ENCODE assay signal across 19 mouse cellular contexts in the genomic region with DNA sequence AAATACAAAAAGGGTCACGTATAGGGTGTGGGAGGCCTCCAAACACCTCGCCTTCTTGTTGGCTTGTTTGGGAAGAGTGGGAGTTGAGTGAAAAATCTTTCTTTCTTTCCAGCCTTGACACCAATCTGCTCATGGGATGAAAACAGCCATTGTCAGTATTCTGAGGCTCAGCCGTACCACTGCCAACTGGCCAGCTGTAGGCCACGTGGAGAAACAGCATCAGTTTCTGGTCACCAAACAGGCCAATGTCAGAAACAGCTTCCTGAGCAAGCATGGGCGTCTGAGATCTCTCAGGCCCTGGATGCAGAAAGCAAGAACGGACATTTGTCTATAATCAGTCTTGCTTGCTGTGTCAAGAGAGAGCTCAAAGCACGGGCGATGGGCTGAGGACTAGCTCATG.
DNase-seq lines count a peak whose midpoint lies in the region; ATAC-seq and TF ChIP-seq lines count a peak whose summit lies in the region.
"Had no signal": no experiment of that assay in that cellular context is flagged by ENCODE, and none has a peak within 500 bp of the region (broad histone marks: within the 10 kb centered on the region; RNA-seq: fewer than 3 reads in every experiment).

No protein-coding gene starts in this region.

- no peak for TF ChIP-seq CTCF in lung, adult 2 months (IDR thresholded peaks at IDR 0.05; ENCODE audit: insufficient read depth, low read length)
- no peak for TF ChIP-seq CTCF in forebrain, postnatal 0 days (IDR thresholded peaks at IDR 0.05; ENCODE audit: low read depth)

- H3K36me3 ChIP-seq in heart, embryonic 12.5 days: no peaks in the 10 kb centered on the region
- H3K36me3 ChIP-seq in lung, embryonic 16.5 days (ENCODE audit: control insufficient read depth, insufficient read depth, low read length): no peaks in the 10 kb centered on the region
- no peaks in the 10 kb centered on the region for H3K36me3 ChIP-seq in forebrain, postnatal 0 days (ENCODE audit: insufficient read depth)
- H3K36me3 ChIP-seq: embryonic facial prominence, embryonic 10.5 days; heart, embryonic 15.5 days; hindbrain, embryonic 13.5 days had no signal

- intact Hi-C loops in heart, postnatal 25 days (cut with DNase I): no loop called here

- WGBS in heart, embryonic 12.5 days: 82% methylated on average over 8 of the region's 8 CpGs
- WGBS in lung, embryonic 16.5 days: 62% methylated on average over 8 of the region's 8 CpGs
- 72% methylated on average over 8 of the region's 8 CpGs for WGBS in lung, adult 2 months
- WGBS in forebrain, postnatal 0 days: 86% methylated on average over 8 of the region's 8 CpGs

- no peak overlapping the region for H3K4me2 ChIP-seq in heart, embryonic 12.5 days
- no peak overlapping the region for H3K4me2 ChIP-seq in lung, embryonic 16.5 days (ENCODE audit: low read depth, low read length)
- no peak overlapping the region for H3K4me2 ChIP-seq in forebrain, postnatal 0 days (ENCODE audit: low read depth)
- H3K4me2 ChIP-seq: forebrain, embryonic 13.5 days; heart, embryonic 15.5 days; hindbrain, embryonic 13.5 days had no signal

- H3K9me3 ChIP-seq in heart, embryonic 12.5 days (replicated peaks): no peaks in the 10 kb centered on the region
- H3K9me3 ChIP-seq in lung, embryonic 16.5 days (ENCODE audit: control insufficient read depth, low read length): no peaks in the 10 kb centered on the region
- no peaks in the 10 kb centered on the region for H3K9me3 ChIP-seq in forebrain, postnatal 0 days (ENCODE audit: low read length)
- H3K9me3 ChIP-seq: embryonic facial prominence, embryonic 10.5 days; forebrain, embryonic 13.5 days; heart, embryonic 15.5 days; hindbrain, embryonic 13.5 days had no signal

- no peak overlapping the region for H3K9ac ChIP-seq in heart, embryonic 12.5 days
- no peak overlapping the region for H3K9ac ChIP-seq in lung, embryonic 16.5 days (ENCODE audit: low read length)
- H3K9ac ChIP-seq in forebrain, postnatal 0 days: no peak overlapping the region
- H3K9ac ChIP-seq: forebrain, embryonic 13.5 days; heart, embryonic 15.5 days; hindbrain, embryonic 13.5 days had no signal

- no peaks in the 10 kb centered on the region for H3K27me3 ChIP-seq in heart, embryonic 12.5 days (replicated peaks)
- no peaks in the 10 kb centered on the region for H3K27me3 ChIP-seq in lung, embryonic 16.5 days (ENCODE audit: control insufficient read depth, insufficient read depth, low read depth, low read length)
- no peaks in the 10 kb centered on the region for H3K27me3 ChIP-seq in forebrain, postnatal 0 days (ENCODE audit: insufficient read depth, low read length)
- H3K27me3 ChIP-seq: CH12.LX; heart, embryonic 15.5 days; hindbrain, embryonic 13.5 days; Patski had no signal

- H3K27ac ChIP-seq in heart, embryonic 12.5 days (ENCODE audit: poor library complexity, severe bottlenecking): no peak overlapping the region
- H3K27ac ChIP-seq in lung, embryonic 16.5 days (ENCODE audit: low read length): peak overlapping the region; percentile 3; the same call in 1 of the 2 replicates
- no peak overlapping the region for H3K27ac ChIP-seq in forebrain, postnatal 0 days (ENCODE audit: low read depth, low read length)
- H3K27ac ChIP-seq: embryonic facial prominence, embryonic 10.5 days; forebrain, embryonic 13.5 days; gastrocnemius, adult 2 months; heart, embryonic 15.5 days; hindbrain, embryonic 13.5 days; hindbrain, postnatal 0 days had no signal

- H3K4me3 ChIP-seq in heart, embryonic 12.5 days: no peak overlapping the region
- H3K4me3 ChIP-seq in lung, embryonic 16.5 days (ENCODE audit: low read length): no peak overlapping the region
- no peak overlapping the region for H3K4me3 ChIP-seq in lung, adult 2 months (replicated peaks; ENCODE audit: extremely low read depth, low read depth, low read length)
- H3K4me3 ChIP-seq in forebrain, postnatal 0 days (ENCODE audit: low read depth, low read length): no peak overlapping the region
- H3K4me3 ChIP-seq: embryonic facial prominence, embryonic 10.5 days; forebrain, embryonic 13.5 days; gastrocnemius, adult 2 months; heart, embryonic 15.5 days; hindbrain, embryonic 13.5 days had no signal

- peaks cover 29% of the 10 kb centered on the region for H3K4me1 ChIP-seq in heart, embryonic 12.5 days (replicated peaks)
- peaks cover 37% of the 10 kb centered on the region for H3K4me1 ChIP-seq in lung, embryonic 16.5 days (replicated peaks; ENCODE audit: control insufficient read depth, insufficient read depth, low read length)
- H3K4me1 ChIP-seq in lung, adult 2 months (ENCODE audit: control insufficient read depth, insufficient read depth, low read length): peaks cover 6% of the 10 kb centered on the region; the same call in 1 of the 2 replicates
- H3K4me1 ChIP-seq in forebrain, postnatal 0 days (ENCODE audit: insufficient read depth): no peaks in the 10 kb centered on the region

- ATAC-seq in heart, embryonic 12.5 days (ENCODE audit: insufficient number of reproducible peaks, low FRiP score): no peak
- no peak for ATAC-seq in lung, embryonic 16.5 days (ENCODE audit: low read depth)
- ATAC-seq in forebrain, postnatal 0 days: no peak
- ATAC-seq: forebrain, embryonic 13.5 days; hindbrain, postnatal 0 days; Patski had no signal

- no peak for TF ChIP-seq POLR2A in lung, adult 2 months (IDR thresholded peaks at IDR 0.05; ENCODE audit: borderline replicate concordance, extremely low read depth, low read depth, low read length)

- peak; percentile 54 to 55 for DNase-seq in heart, adult 9 months (ENCODE audit: low spot score in 2 of 2)
- DNase-seq in lung, adult 2 months: no peak
- peak; percentile 41 for DNase-seq in heart, postnatal 25 days (ENCODE audit: low spot score)
- no peak for DNase-seq in forebrain, postnatal 0 days
- DNase-seq in retina, embryonic 14.5 days (ENCODE audit: low spot score): no peak
- DNase-seq: adrenal gland, adult 2 months; adrenal gland, postnatal 25 days; cerebellum, adult 2 months; gastrocnemius, adult 2 months; gastrocnemius, postnatal 25 days had no signal

Comparison
In these comparisons a context has a peak if more than half of its experiments do, and no peak if none do; other contexts are left out.
1. DNase-seq: peak in heart, adult 9 months (2 of 2) and heart, postnatal 25 days (single experiment); none in lung, adult 2 months (single experiment), forebrain, postnatal 0 days (single experiment) and retina, embryonic 14.5 days (single experiment).